Mouse (Mus musculus) embryonic facial prominence, embryonic 11.5 days (tissue): ENCODE results near the gene Myh9. TPM values are rescaled to one million over a fixed set of nuclear protein-coding genes. Genes with fewer than 3 reads are reported as not detected.
"Not testable (repeated sequence)": the region's sequence is repeated elsewhere in the genome, so short reads cannot be mapped to it uniquely, and the experiment has no call there.

Experiments used
- ATAC-seq: fragments of 200-750 bp; cut with Nextera tagmentation; replicated peaks from 2 replicates; pipeline ENCODE4 v1.8.0; 2017; ENCODE audit warnings: low read depth; ENCODE audit not compliant: insufficient number of reproducible peaks, low FRiP score, low TSS enrichment
- DNase-seq: peaks from one replicate; pipeline ENCODE4 v3.0.0-alpha.2; 2015; ENCODE audit warnings: low spot score
- H3K27ac ChIP-seq: fragments of 300-500 bp; sonication (generic); replicated peaks from 2 replicates; pipeline ENCODE4 v1.5.1; 2014; ENCODE audit warnings: mild to moderate bottlenecking, low read depth, low read length, control low read depth
- H3K27me3 ChIP-seq: fragments of 300-500 bp; sonication (generic); 2 replicates; pipeline ENCODE4 v1.6.1; 2014; ENCODE audit warnings: mild to moderate bottlenecking, low read length, moderate library complexity, mixed read lengths; ENCODE audit not compliant: control insufficient read depth, insufficient read depth
- H3K36me3 ChIP-seq: fragments of 300-500 bp; sonication (generic); replicated peaks from 2 replicates; pipeline ENCODE4 v1.6.1; 2014; ENCODE audit warnings: low read depth, mild to moderate bottlenecking, low read length, moderate library complexity, mixed read lengths; ENCODE audit not compliant: control insufficient read depth, insufficient read depth
- H3K4me1 ChIP-seq: fragments of 300-500 bp; sonication (generic); 2 replicates; pipeline ENCODE4 v1.6.1; 2014; ENCODE audit warnings: low read length, mixed read lengths; ENCODE audit not compliant: control insufficient read depth, insufficient read depth
- H3K4me2 ChIP-seq: fragments of 300-500 bp; sonication (generic); 2 replicates; pipeline ENCODE4 v1.6.1; 2014; ENCODE audit warnings: low read depth, mild to moderate bottlenecking, control low read depth, low read length, moderate library complexity
- H3K4me3 ChIP-seq: fragments of 300-500 bp; sonication (generic); 2 replicates; pipeline ENCODE4 v1.5.1; 2014; ENCODE audit warnings: low read depth, low read length, control low read depth
- H3K9ac ChIP-seq: fragments of 300-500 bp; sonication (generic); replicated peaks from 2 replicates; pipeline ENCODE4 v1.6.1; 2014; ENCODE audit warnings: mild to moderate bottlenecking, control low read depth, low read length
- H3K9me3 ChIP-seq: fragments of 300-500 bp; sonication (generic); replicated peaks from 2 replicates; pipeline ENCODE4 v1.6.1; 2016; ENCODE audit warnings: mild to moderate bottlenecking, low read length, inconsistent platforms, mixed read lengths; ENCODE audit not compliant: control insufficient read depth
- WGBS: fragments of 180-500 bp; shearing (Covaris S2); extraction: QIAGEN DNeasy Blood & Tissue Kit; methylation state at CpG from one replicate; pipeline ENCODE4 v1.1.7; 2014; 5-methylcytosine and 5-hydroxymethylcytosine counted together
- polyA plus RNA-seq: library from polyadenylated mRNA; unstranded; fragments of >200 nt; fragmentation: Nextera tagmentation; extraction: Ambion mirVana; gene quantifications from 2 replicates; pipeline ENCODE4 v1.2.1, GENCODE M21; 2014

The Myh9 gene
- polyA plus RNA-seq, 1 experiment from 2014 or later = 23.4 TPM

DNA sequence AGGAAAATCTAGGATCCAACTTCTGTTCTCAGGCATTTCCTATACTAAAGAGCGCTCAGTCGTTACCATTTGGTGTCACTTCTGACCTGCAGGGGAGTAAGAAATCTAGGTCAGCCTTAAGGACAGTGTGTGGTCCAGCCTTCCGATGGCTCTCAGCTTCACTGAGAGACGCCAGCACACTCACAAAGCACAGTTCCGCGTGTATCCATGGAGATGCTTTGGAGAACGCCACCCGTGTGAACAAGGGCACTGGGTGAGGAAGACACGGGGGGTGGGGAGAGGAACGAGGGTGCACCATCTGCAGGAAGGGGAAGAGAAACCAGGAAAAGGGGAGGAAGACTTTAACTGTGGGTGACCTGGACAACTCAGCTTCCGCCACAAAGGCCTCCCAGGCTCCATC, 89.5 kb downstream of the Myh9 start:
- Histone ChIP-seq H3K4me2 (no peak overlapping the region), H3K9me3 (no peaks in the 10 kb centered on the region), H3K27me3 (no peaks in the 10 kb centered on the region), H3K9ac (no peak overlapping the region), H3K27ac (no peak overlapping the region), H3K36me3 (no peaks in the 10 kb centered on the region), H3K4me1 (no peaks in the 10 kb centered on the region), H3K4me3 (no peak overlapping the region)
- WGBS = 60% methylated on average over 11 of the region's 11 CpGs
- DNase-seq = no peak
- no peak for ATAC-seq

DNA sequence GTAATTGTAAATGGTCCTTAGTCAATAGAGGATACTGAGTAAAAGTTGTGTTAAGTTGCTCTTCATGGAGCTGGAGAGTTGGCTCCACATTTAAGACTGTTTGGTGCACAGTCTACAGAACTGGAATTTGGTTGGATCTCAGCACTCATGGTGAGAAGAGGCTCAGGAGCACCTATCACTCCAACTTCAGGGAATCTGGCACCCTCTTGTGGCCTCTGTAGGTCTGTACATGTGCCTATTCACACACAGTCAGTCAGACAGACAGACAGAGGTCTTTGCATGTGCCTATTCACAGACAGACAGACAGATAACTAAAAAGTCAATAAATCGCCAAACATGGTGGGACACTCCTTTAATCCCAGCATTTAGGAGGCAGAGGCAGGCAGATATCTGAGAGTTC, 91.5 kb downstream of the Myh9 start:
- Histone ChIP-seq H3K4me2 (no peak overlapping the region), H3K9me3 (no peaks in the 10 kb centered on the region), H3K4me1 (no peaks in the 10 kb centered on the region), H3K27me3 (no peaks in the 10 kb centered on the region), H3K9ac (no peak overlapping the region), H3K27ac (no peak overlapping the region), H3K36me3 (no peaks in the 10 kb centered on the region), H3K4me3 (no peak overlapping the region)
- no peak for ATAC-seq
- DNase-seq = peak; percentile 14
- 51% methylated on average over 1 of the region's 1 CpGs for WGBS

DNA sequence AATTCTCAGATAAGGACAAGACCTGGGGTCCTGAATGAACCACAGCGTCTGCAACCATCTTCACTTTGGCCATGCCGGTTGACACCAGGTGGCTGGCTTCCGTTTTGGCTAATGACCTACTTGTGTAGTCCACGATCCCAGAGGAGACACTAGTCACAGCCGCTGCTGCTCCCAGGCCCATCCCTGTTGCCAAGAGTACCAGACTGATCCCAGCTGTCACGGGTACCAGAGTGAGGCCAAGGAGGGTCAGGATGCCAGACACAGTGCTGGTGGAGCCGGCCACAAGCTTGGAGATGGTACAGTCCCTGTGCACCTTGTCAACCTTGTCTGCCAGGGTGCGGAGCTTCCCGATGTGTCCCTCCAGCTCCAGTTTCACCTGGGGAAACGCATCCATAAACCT, 92.3 kb downstream of the Myh9 start:
- Histone ChIP-seq H3K4me3 (no peak overlapping the region), H3K9ac (no peak overlapping the region), H3K4me1 (no peaks in the 10 kb centered on the region), H3K36me3 (no peaks in the 10 kb centered on the region), H3K4me2 (no peak overlapping the region), H3K27me3 (no peaks in the 10 kb centered on the region), H3K27ac (no peak overlapping the region), H3K9me3 (no peaks in the 10 kb centered on the region)
- DNase-seq (no peak), ATAC-seq (no peak)
- 88% methylated on average over 10 of the region's 10 CpGs for WGBS

DNA sequence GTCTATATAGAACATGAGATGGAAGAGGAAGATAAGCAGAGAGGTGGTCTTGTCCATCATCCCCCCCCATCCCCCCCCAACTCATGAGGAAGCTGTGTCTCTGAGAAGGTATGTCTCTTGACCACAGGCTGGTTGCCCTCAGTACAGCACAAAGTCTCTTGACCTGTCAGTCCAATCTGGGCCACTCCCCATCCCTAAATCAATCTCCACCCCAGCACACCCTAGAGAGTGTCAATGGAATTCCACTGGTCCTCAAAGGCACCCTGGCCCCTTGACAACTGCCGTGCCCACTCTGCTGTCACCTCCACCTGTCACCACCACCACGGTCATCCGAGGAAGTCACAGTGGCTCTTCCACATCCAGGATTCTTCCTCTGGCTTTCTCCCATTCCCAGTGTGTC, 93.6 kb downstream of the Myh9 start:
- no peak for DNase-seq

DNA sequence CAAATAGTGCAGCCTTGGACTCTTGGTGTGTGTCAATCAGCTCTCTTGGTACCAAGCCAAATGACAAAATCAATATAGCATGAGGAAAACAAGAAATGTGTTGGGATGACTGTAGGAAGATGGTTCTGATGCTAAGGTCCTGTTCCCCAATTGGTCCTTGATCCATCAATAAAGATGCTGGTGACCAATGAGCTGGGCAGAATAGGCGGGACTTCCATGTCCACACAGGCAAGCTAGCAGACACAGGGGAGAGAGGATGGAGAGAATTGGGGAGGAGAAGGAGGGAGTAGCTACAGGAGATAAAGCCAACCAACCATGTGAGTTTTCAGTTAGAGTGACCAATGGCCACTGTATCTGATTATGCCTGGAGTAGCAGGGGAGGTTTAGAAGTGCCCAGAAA, 95.6 kb downstream of the Myh9 start:
- DNase-seq (no peak), ATAC-seq (no peak)
- no peak overlapping the region for H3K4me3 ChIP-seq
- WGBS = 95% methylated on average over 1 of the region's 1 CpGs
- H3K4me1 ChIP-seq = no peaks in the 10 kb centered on the region
- H3K27me3 ChIP-seq = no peaks in the 10 kb centered on the region
- no peak overlapping the region for H3K27ac ChIP-seq
- no peaks in the 10 kb centered on the region for H3K36me3 ChIP-seq
- H3K9me3 ChIP-seq = no peaks in the 10 kb centered on the region
- no peak overlapping the region for H3K4me2 ChIP-seq
- no peak overlapping the region for H3K9ac ChIP-seq

More for the DNA sequence above, 93.6 kb downstream of the Myh9 start:
- H3K4me3 ChIP-seq = no peak overlapping the region
- no peaks in the 10 kb centered on the region for H3K36me3 ChIP-seq
- H3K9me3 ChIP-seq = no peaks in the 10 kb centered on the region
- H3K4me1 ChIP-seq = no peaks in the 10 kb centered on the region
- H3K27ac ChIP-seq = no peak overlapping the region
- H3K9ac ChIP-seq = no peak overlapping the region
- 89% methylated on average over 3 of the region's 3 CpGs for WGBS
- no peak for ATAC-seq
- no peak overlapping the region for H3K4me2 ChIP-seq
- no peaks in the 10 kb centered on the region for H3K27me3 ChIP-seq

DNA sequence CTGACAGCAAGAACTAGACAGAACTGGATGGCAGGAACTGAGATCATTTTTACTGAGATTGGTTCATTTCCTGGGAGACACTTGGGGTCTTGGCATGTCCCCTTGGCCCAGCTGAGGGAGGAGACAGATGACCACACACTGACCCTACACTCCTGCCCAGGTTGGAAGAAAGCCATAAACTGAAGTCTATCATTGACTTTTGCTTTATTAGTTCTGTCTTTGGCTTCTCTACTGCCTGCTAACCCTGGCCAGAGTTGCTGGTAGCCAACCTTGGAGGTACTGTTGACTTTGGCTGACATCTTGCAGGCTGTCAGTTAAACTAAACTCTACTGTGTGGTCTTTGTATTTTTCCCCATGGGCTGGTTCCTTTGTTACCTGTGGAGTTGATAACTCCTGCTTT, 96.9 kb downstream of the Myh9 start:
- DNase-seq = no peak
- Histone ChIP-seq H3K4me3 (no peak overlapping the region), H3K36me3 (no peaks in the 10 kb centered on the region)

DNA sequence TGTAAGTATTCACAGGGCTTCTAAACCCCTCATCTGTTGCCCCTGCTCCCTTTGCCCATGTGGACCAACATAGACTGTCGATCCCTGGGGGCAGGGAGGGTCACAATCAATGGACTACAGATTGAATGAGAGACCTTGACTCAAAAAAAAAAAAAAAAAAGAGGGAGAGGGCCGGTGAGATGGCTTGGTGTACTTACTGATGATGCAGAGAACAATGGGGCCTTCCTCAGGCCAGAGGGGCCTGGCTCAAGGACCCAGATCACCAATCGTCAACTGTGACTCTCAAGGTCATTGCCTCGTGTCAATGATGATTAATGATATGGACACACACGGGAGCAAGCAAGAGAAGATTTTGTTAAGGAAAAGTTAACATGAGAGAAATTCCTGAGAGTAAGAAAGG, 97.3 kb downstream of the Myh9 start:
- DNase-seq = no peak
- WGBS = 44% methylated on average over 5 of the region's 5 CpGs

More for the DNA sequence above, 96.9 kb downstream of the Myh9 start:
- H3K9me3 ChIP-seq = no peaks in the 10 kb centered on the region
- no peaks in the 10 kb centered on the region for H3K27me3 ChIP-seq
- no peak overlapping the region for H3K9ac ChIP-seq
- no peak for ATAC-seq
- no peaks in the 10 kb centered on the region for H3K4me1 ChIP-seq
- no peak overlapping the region for H3K4me2 ChIP-seq
- no peak overlapping the region for H3K27ac ChIP-seq

DNA sequence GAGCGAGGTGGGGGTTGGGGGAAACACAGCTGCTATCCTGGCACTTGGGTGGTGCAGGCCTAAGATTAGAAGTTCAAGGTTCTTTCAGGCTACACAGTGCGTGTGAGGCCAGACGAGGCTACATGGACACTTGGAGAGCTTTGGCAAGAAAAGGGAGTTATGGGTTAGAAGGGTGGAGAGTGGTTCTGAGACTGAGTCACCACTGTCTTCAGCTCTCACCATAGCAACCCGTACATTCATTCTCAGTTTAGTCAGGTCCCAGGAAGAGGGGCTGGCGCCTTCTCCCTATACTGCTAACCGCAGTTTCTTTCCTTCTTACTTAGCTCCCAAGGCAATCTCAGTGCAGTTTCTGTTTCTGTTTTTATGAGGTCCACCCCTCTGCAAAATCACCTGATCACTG, 100.4 kb downstream of the Myh9 start:
- WGBS = 82% methylated on average over 6 of the region's 6 CpGs
- not testable (repeated sequence) for DNase-seq

More for the DNA sequence above, 97.3 kb downstream of the Myh9 start:
- ATAC-seq = no peak
- H3K9me3 ChIP-seq = no peaks in the 10 kb centered on the region
- H3K4me1 ChIP-seq = no peaks in the 10 kb centered on the region
- H3K27me3 ChIP-seq = no peaks in the 10 kb centered on the region
- no peak overlapping the region for H3K4me3 ChIP-seq
- no peak overlapping the region for H3K9ac ChIP-seq
- no peak overlapping the region for H3K27ac ChIP-seq
- H3K4me2 ChIP-seq = no peak overlapping the region
- no peaks in the 10 kb centered on the region for H3K36me3 ChIP-seq

More for the DNA sequence above, 100.4 kb downstream of the Myh9 start:
- H3K27me3 ChIP-seq, H3K4me2 ChIP-seq, ATAC-seq, H3K9ac ChIP-seq, H3K27ac ChIP-seq, H3K4me3 ChIP-seq, H3K36me3 ChIP-seq, H3K9me3 ChIP-seq, H3K4me1 ChIP-seq: not testable (repeated sequence)
